ENCODE assay signal across 8 mouse cellular contexts in genomic region chr15:103366376-103367149, GRCm38 (mm10). TPM values are rescaled to one million over a fixed set of nuclear protein-coding genes. Genes with fewer than 3 reads are reported as not detected.
DNase-seq lines count a peak whose midpoint lies in the region; ATAC-seq and TF ChIP-seq lines count a peak whose summit lies in the region.

Gene Itga5, minus strand, starts transcription at chr15:103366763.

- peaks cover 24% of the 10 kb centered on the region for H3K4me1 ChIP-seq in hindbrain, embryonic 12.5 days
- peaks cover 12% of the 10 kb centered on the region for H3K4me1 ChIP-seq in midbrain, embryonic 16.5 days (ENCODE audit: control insufficient read depth, insufficient read depth, low read length)
- peaks cover 16% of the 10 kb centered on the region for H3K4me1 ChIP-seq in thymus, adult 2 months (replicated peaks; ENCODE audit: control insufficient read depth, insufficient read depth, low read length)

- H3K4me3 ChIP-seq in hindbrain, embryonic 12.5 days: peak within 1 kb of the TSS; percentile 61
- H3K4me3 ChIP-seq in midbrain, embryonic 16.5 days (ENCODE audit: low read depth, low read length): peak within 1 kb of the TSS; percentile 51
- peak within 1 kb of the TSS; percentile 76 for H3K4me3 ChIP-seq in thymus, adult 2 months (ENCODE audit: control insufficient read depth, insufficient read depth, low read length)

- peak within 1 kb of the TSS; percentile 95 for H3K4me2 ChIP-seq in hindbrain, embryonic 12.5 days (replicated peaks)
- peak within 1 kb of the TSS; percentile 94 for H3K4me2 ChIP-seq in midbrain, embryonic 16.5 days (ENCODE audit: low read length)

- peak; percentile 55 for ATAC-seq in CD4-positive, CD25-positive, alpha-beta regulatory T cell, adult 4 months
- ATAC-seq in hindbrain, embryonic 12.5 days (ENCODE audit: low FRiP score): peak; percentile 69
- ATAC-seq in midbrain, embryonic 16.5 days: peak; percentile 73

- TF ChIP-seq POLR2A in thymus, adult 2 months (IDR thresholded peaks at IDR 0.05; ENCODE audit: control insufficient read depth, extremely low read depth, insufficient read depth, low read length, poor library complexity): no peak

- H3K27me3 ChIP-seq in hindbrain, embryonic 12.5 days: peaks cover 23% of the 10 kb centered on the region; the same call in 1 of the 2 replicates
- H3K27me3 ChIP-seq in midbrain, embryonic 16.5 days (ENCODE audit: control insufficient read depth, insufficient read depth, low read depth, low read length): peaks cover 3% of the 10 kb centered on the region; the same call in 1 of the 2 replicates
- H3K27me3 ChIP-seq in thymus, adult 2 months (ENCODE audit: control insufficient read depth, insufficient read depth, low read length): no peaks in the 10 kb centered on the region; the same call in 1 of the 2 replicates

- H3K9ac ChIP-seq in hindbrain, embryonic 12.5 days: peak within 1 kb of the TSS; percentile 75
- peak within 1 kb of the TSS; percentile 69 for H3K9ac ChIP-seq in midbrain, embryonic 16.5 days (ENCODE audit: low read depth, low read length)

- H3K27ac ChIP-seq in hindbrain, embryonic 12.5 days: peak within 1 kb of the TSS; percentile 52; the same call in 1 of the 2 replicates
- H3K27ac ChIP-seq in midbrain, embryonic 16.5 days (ENCODE audit: low read length): no peak within 1 kb of the TSS
- peak within 1 kb of the TSS; percentile 63; the same call in 1 of the 2 replicates for H3K27ac ChIP-seq in thymus, adult 2 months (ENCODE audit: control insufficient read depth, insufficient read depth, low read length)

- no peaks in the 10 kb centered on the region for H3K9me3 ChIP-seq in hindbrain, embryonic 12.5 days (replicated peaks)
- no peaks in the 10 kb centered on the region for H3K9me3 ChIP-seq in midbrain, embryonic 16.5 days (replicated peaks; ENCODE audit: control insufficient read depth, low read length, poor library complexity, severe bottlenecking)

- no peaks in the 10 kb centered on the region for H3K36me3 ChIP-seq in hindbrain, embryonic 12.5 days
- no peaks in the 10 kb centered on the region for H3K36me3 ChIP-seq in midbrain, embryonic 16.5 days (ENCODE audit: control insufficient read depth, insufficient read depth, low read length)
- H3K36me3 ChIP-seq in thymus, adult 2 months (ENCODE audit: control insufficient read depth, insufficient read depth, low read length): no peaks in the 10 kb centered on the region

- under 1% methylated on average over 50 of the region's 51 CpGs for WGBS in hindbrain, embryonic 12.5 days
- WGBS in midbrain, embryonic 16.5 days: 1% methylated on average over 42 of the region's 51 CpGs
- 3% methylated on average over 51 of the region's 51 CpGs for WGBS in thymus, adult 2 months

- no peak for TF ChIP-seq CTCF in thymus, adult 2 months (IDR thresholded peaks at IDR 0.05; ENCODE audit: borderline replicate concordance, control insufficient read depth, extremely low read depth, insufficient read depth, low read length, poor library complexity)

- peak; percentile 82 to 86 for DNase-seq in adrenal gland, adult 18-20 months (ENCODE audit: low spot score in 2 of 2)
- peak; percentile 63 for DNase-seq in forelimb bud, embryonic 11.5 days (ENCODE audit: low read depth, low spot score)
- DNase-seq in liver: peak; percentile 68
- no peak for DNase-seq in thymus, adult 2 months
- no peak for DNase-seq in layer of hippocampus, adult 9-11 months

RNA-seq across cellular contexts. Expression of gene Itga5, which starts in this region (rescaled TPM):
- 1 to 10 TPM; 1.9 to 3.8 TPM for polyA plus RNA-seq in CD4-positive, CD25-positive, alpha-beta regulatory T cell, adult 4 months (2017; shearing (Covaris generic))
- 10 to 100 TPM; 27.1 to 31.7 TPM for total RNA-seq in adrenal gland, adult 18-20 months (2021)
- 26.8 and 27.0 TPM in 2 replicates for polyA plus RNA-seq in hindbrain, embryonic 12.5 days (2016; fragmentation: Nextera tagmentation; extraction: Ambion mirVana)
- 5.8 and 7.4 TPM in 2 replicates for polyA plus RNA-seq in midbrain, embryonic 16.5 days (2015; fragmentation: Nextera tagmentation; extraction: Ambion mirVana)
- 20.2 and 20.7 TPM in 2 replicates for polyA plus RNA-seq in thymus, adult 2 months (2012; rRNA removed)

Comparison
In these comparisons a context has a peak if more than half of its experiments do, and no peak if none do; other contexts are left out.
1. DNase-seq: peak in adrenal gland, adult 18-20 months (2 of 2), forelimb bud, embryonic 11.5 days (single experiment) and liver (single experiment); none in thymus, adult 2 months (single experiment) and layer of hippocampus, adult 9-11 months (single experiment).
2. Peak in every context shown above with its lines, with median percentiles within 50 percentile points of each other: ATAC-seq and H3K4me3 ChIP-seq.